Mouse (Mus musculus) E14TG2a.4 (cell line): Measurements from ENCODE around the gene Luzp1.

Source experiments
- CTCF ChIP-seq: conservative IDR thresholded peaks from 2 replicates; pipeline ENCODE4 v1.5.1; 2014; ENCODE audit warnings: low read length
- NANOG ChIP-seq: IDR thresholded peaks from 2 replicates; pipeline ENCODE4 v1.6.1; 2014; ENCODE audit warnings: borderline replicate concordance, low read length, mixed read lengths
- POU5F1 ChIP-seq: IDR thresholded peaks from 2 replicates; pipeline ENCODE4 v1.6.1; 2014; ENCODE audit warnings: low read length, borderline replicate concordance

- TF ChIP-seq CTCF (no peak), NANOG (no peak), POU5F1 (no peak)
Observed at GRCm38 (mm10) chr4:136581885-136582284, 112.3 kb downstream of the Luzp1 start.
